Mouse (Mus musculus) embryonic facial prominence, embryonic 12.5 days (tissue): ENCODE data around the gene Slc26a6. TPM values are rescaled to one million over a fixed set of nuclear protein-coding genes. Genes with fewer than 3 reads are reported as not detected.

Experiments used
- ATAC-seq: fragments of 200-750 bp; cut with Nextera tagmentation; 2 replicates; pipeline ENCODE4 v1.8.0; 2017; ENCODE audit not compliant: insufficient number of reproducible peaks, insufficient read depth, low FRiP score, low TSS enrichment
- H3K27ac ChIP-seq: fragments of 300-500 bp; sonication (generic); 2 replicates; pipeline ENCODE4 v1.5.1; 2016; ENCODE audit warnings: mild to moderate bottlenecking
- H3K27me3 ChIP-seq: fragments of 300-500 bp; sonication (generic); 2 replicates; pipeline ENCODE4 v1.6.1; 2016; ENCODE audit warnings: mild to moderate bottlenecking, moderate library complexity
- H3K36me3 ChIP-seq: fragments of 300-500 bp; sonication (generic); 2 replicates; pipeline ENCODE4 v1.6.1; 2016; ENCODE audit warnings: mild to moderate bottlenecking
- H3K4me1 ChIP-seq: fragments of 300-500 bp; sonication (generic); 2 replicates; pipeline ENCODE4 v1.6.1; 2016
- H3K4me2 ChIP-seq: fragments of 300-500 bp; sonication (generic); replicated peaks from 2 replicates; pipeline ENCODE4 v1.6.1; 2016; ENCODE audit warnings: mild to moderate bottlenecking, moderate library complexity
- H3K4me3 ChIP-seq: fragments of 300-500 bp; sonication (generic); 2 replicates; pipeline ENCODE4 v1.5.1; 2016; ENCODE audit warnings: mild to moderate bottlenecking
- H3K9ac ChIP-seq: fragments of 300-500 bp; sonication (generic); 2 replicates; pipeline ENCODE4 v1.6.1; 2016; ENCODE audit warnings: mild to moderate bottlenecking, moderate library complexity
- H3K9me3 ChIP-seq: fragments of 300-500 bp; sonication (generic); 2 replicates; pipeline ENCODE4 v1.6.1; 2016; ENCODE audit warnings: mild to moderate bottlenecking, moderate library complexity
- WGBS: fragments of 180-500 bp; shearing (Covaris S2); methylation state at CpG from one replicate; pipeline ENCODE4 v1.1.7; 2016; 5-methylcytosine and 5-hydroxymethylcytosine counted together
- polyA plus RNA-seq: library from polyadenylated mRNA; unstranded; fragments of >200 nt; fragmentation: Nextera tagmentation; extraction: Ambion mirVana; gene quantifications from 2 replicates; pipeline ENCODE4 v1.2.1, GENCODE M21; 2016

Gene Slc26a6
- 20.5 and 22.5 TPM in 2 replicates for polyA plus RNA-seq

DNA sequence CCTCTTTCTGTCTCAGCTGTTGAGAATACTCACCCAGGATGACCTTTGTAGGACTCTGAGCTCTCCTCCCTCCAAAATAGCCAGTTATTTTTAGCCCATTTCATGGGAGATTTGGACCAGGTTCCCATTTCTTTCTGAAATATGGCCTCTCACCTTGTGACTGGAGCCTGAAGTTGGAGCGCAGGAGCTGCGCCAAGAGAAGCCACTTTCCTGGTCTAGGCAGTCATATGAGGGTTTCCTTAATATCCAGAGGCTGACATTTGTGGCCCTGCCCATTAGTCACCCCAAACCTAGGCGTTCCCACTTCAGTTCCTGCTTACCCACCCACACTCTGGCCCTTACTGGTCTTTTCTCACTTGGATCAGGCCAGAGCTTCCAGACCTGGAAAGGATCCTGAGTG is at the start of gene Slc26a6:
Gene Slc26a6, plus strand, starts transcription at position 308 of the 400 bp plus-strand sequence.
- ATAC-seq: no peak
- peaks cover 18% of the 10 kb centered on the region for H3K36me3 ChIP-seq

DNA sequence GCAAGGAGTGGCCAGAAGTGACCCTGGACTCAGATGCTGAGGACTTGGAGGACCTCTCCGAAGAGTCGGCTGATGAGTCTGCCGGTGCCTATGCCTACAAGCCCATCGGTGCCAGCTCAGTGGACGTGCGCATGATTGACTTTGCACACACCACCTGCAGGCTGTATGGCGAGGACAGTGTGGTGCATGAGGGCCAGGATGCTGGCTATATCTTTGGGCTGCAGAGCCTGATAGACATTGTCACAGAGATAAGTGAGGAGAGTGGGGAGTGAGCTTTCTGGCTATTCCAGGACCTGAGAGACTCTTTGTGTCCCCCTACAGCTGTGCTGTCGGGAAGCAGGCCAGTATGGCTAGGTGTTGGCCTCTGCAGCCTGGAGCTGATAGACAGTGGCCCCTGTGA is 47.3 kb upstream of the Slc26a6 start:
- peaks cover 64% of the 10 kb centered on the region for H3K36me3 ChIP-seq

More for the DNA sequence above, at the start of gene Slc26a6:
- H3K4me3 ChIP-seq: peak within 1 kb of the TSS; percentile 72
- H3K4me1 ChIP-seq: peaks cover 15% of the 10 kb centered on the region
- H3K9ac ChIP-seq: peak within 1 kb of the TSS; percentile 68
- H3K9me3 ChIP-seq: no peaks in the 10 kb centered on the region
- H3K27ac ChIP-seq: peak within 1 kb of the TSS; percentile 84
- H3K4me2 ChIP-seq: peak within 1 kb of the TSS; percentile 77
- no peaks in the 10 kb centered on the region for H3K27me3 ChIP-seq
- WGBS: 89% methylated on average over 3 of the region's 3 CpGs

DNA sequence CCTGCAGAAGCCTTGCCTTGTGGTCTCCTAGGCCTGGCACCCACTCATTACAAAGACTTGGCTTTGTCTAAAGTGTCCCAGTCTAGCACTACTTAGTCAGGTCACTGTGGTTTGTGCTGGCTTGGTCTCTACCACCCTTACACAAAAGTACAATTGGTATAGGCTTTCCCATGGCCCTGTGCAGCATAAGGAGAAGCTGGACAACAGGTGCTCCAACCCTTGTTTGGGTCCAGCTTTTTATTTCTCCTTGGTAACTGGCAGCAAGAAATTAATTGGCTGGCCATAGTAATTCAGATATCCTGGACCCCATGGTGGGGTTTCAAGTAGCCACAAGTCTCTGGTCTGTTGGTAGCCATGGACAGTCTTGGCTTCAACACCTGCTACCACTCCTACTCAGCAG is 46.7 kb upstream of the Slc26a6 start:
- H3K9ac ChIP-seq: no peak overlapping the region
- H3K4me3 ChIP-seq: no peak overlapping the region
- no peaks in the 10 kb centered on the region for H3K9me3 ChIP-seq
- no peaks in the 10 kb centered on the region for H3K27me3 ChIP-seq
- peaks cover 61% of the 10 kb centered on the region for H3K36me3 ChIP-seq
- no peak overlapping the region for H3K27ac ChIP-seq
- no peak overlapping the region for H3K4me2 ChIP-seq
- ATAC-seq: no peak
- H3K4me1 ChIP-seq: peaks cover 10% of the 10 kb centered on the region

More for the DNA sequence above, 47.3 kb upstream of the Slc26a6 start:
- peaks cover 10% of the 10 kb centered on the region for H3K4me1 ChIP-seq
- no peak for ATAC-seq
- no peak overlapping the region for H3K4me2 ChIP-seq
- 85% methylated on average over 8 of the region's 8 CpGs for WGBS
- H3K27me3 ChIP-seq: no peaks in the 10 kb centered on the region
- H3K9ac ChIP-seq: no peak overlapping the region
- H3K27ac ChIP-seq: no peak overlapping the region
- H3K9me3 ChIP-seq: no peaks in the 10 kb centered on the region
- H3K4me3 ChIP-seq: no peak overlapping the region

DNA sequence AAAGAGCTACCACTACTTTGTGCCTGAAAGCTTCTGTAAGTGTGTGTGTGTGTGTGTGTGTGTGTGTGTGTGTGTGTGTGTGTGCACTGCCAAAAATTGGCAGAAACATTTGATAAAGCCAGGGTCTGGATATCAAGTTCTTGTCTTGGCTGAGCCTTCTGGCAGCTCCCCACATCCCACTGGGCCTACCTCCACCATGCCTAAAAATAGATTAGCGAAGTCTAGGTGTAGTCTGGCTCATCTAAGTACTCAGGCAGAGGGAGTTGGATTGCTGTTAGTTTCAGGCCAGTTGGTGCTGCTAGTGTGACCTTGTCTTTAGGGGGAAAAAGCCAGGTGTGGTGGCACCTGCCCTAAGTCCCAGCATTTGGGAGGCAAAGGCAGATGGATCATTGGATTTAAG is 46.3 kb upstream of the Slc26a6 start:
- H3K4me3 ChIP-seq: no peak overlapping the region
- no peak overlapping the region for H3K9ac ChIP-seq
- peaks cover 10% of the 10 kb centered on the region for H3K4me1 ChIP-seq
- 96% methylated on average over 1 of the region's 1 CpGs for WGBS
- H3K27me3 ChIP-seq: no peaks in the 10 kb centered on the region
- H3K36me3 ChIP-seq: peaks cover 61% of the 10 kb centered on the region
- no peak overlapping the region for H3K4me2 ChIP-seq
- no peaks in the 10 kb centered on the region for H3K9me3 ChIP-seq
- no peak for ATAC-seq
- H3K27ac ChIP-seq: no peak overlapping the region

DNA sequence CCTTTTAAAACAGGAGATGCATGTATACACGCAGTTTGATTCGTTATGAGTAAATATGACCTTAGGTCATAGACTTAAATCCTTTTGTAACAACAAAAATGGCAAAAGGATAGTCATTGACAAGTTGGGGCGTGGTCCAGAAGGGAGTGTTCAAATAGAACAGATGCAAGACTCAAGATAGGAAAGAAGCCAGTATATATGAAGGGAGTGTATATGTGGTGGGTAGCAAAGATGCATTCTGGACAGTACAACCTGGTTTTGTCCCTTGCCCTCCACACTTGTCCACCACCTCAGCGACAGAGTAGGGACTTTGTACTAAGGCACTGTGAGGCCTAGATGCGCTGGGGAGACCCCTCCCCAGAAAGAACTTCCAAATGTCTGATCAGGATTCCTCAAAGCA is 45.4 kb upstream of the Slc26a6 start:
- Histone ChIP-seq H3K36me3 (peaks cover 61% of the 10 kb centered on the region), H3K27ac (0 out of 2 replicates have a peak overlapping the region, but pooled peaks have one; percentile 30), H3K9me3 (no peaks in the 10 kb centered on the region), H3K9ac (no peak overlapping the region), H3K4me1 (peaks cover 10% of the 10 kb centered on the region), H3K27me3 (no peaks in the 10 kb centered on the region), H3K4me3 (peak overlapping the region; percentile 79; the same call in 1 of the 2 replicates), H3K4me2 (peak overlapping the region; percentile 85)
- ATAC-seq: no peak
- 69% methylated on average over 5 of the region's 5 CpGs for WGBS

DNA sequence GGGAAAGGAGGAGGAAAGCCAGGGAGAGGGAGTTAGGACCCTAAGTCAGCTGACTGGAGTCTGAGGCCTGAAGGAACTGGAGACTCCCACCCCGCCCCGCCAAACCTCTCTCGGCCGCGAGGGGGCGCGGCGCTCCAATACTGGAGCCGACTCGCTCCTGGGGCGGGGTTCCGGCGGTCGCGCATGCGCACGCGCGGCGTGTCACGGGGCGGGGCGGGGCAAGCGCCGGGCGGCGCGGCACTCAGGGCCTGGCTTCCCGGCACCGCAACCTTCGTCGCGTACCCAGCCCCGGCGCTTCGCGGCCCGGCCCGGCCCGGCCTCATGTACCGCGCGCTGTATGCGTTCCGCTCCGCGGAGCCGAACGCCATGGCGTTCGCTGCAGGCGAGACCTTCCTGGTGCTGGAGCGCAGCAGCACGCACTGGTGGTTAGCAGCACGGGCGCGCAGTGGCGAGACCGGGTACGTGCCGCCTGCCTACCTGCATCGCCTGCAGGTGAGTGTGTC is 44.9 kb upstream of the Slc26a6 start, which contains the start of gene Nckipsd:
Gene Nckipsd, plus strand, starts transcription at position 206 of the 503 bp plus-strand sequence.
- peaks cover 10% of the 10 kb centered on the region for H3K4me1 ChIP-seq
- H3K27me3 ChIP-seq: no peaks in the 10 kb centered on the region
- H3K4me3 ChIP-seq: peak within 1 kb of the TSS; percentile 79
- WGBS: under 1% methylated on average over 62 of the region's 62 CpGs
- peaks cover 61% of the 10 kb centered on the region for H3K36me3 ChIP-seq
- ATAC-seq: peak; percentile 65
- no peaks in the 10 kb centered on the region for H3K9me3 ChIP-seq
- H3K9ac ChIP-seq: peak within 1 kb of the TSS; percentile 88
- H3K27ac ChIP-seq: 0 out of 2 replicates have a peak within 1 kb of the TSS, but pooled peaks have one; percentile 30
- peak within 1 kb of the TSS; percentile 85 for H3K4me2 ChIP-seq

DNA sequence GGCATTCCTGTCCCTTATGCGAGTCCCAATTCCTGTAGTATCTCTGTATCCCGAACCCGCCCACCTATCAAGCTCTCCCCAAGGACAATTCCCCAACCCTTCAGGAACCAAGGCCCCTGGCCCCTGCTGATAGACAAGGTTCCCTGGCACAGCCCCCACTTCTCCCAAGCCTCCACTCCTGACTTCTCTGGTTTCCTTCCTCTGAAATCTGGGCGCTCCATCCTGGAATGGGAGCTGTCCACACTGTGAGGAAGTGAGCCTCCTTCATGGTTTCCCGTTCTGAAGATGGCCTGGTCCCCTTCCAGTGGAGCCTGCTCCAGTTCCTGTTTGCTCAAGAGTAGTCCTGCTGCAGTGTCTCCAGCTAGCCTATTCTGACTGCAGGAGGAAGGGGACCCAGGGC is 43.9 kb upstream of the Slc26a6 start:
- no peak overlapping the region for H3K27ac ChIP-seq
- no peaks in the 10 kb centered on the region for H3K27me3 ChIP-seq
- 57% methylated on average over 5 of the region's 5 CpGs for WGBS
- peak overlapping the region; percentile 79 for H3K4me3 ChIP-seq
- peaks cover 10% of the 10 kb centered on the region for H3K4me1 ChIP-seq
- H3K9me3 ChIP-seq: no peaks in the 10 kb centered on the region
- peaks cover 60% of the 10 kb centered on the region for H3K36me3 ChIP-seq
- peak overlapping the region; percentile 88 for H3K9ac ChIP-seq
- no peak for ATAC-seq
- H3K4me2 ChIP-seq: peak overlapping the region; percentile 85

DNA sequence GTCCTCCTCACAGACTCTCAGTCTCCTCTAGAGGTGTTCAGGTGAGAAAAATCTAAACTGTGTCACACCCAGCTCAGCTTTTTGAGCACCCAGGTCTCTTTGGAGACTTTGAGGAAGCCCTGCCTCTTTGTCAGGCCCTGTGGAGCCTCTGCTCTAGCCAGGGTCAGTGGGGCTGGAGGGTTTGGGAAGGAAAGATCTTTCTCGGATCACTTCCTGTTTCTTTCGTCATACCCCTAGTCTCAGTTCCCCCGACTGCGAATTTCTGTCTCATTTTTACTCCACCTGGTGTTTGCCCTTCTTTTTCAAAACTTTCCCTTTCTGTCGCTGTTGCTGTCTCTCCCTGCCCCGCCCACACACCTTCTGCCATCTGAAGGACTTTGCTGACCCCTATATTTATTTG is 43.4 kb upstream of the Slc26a6 start:
- H3K27ac ChIP-seq: no peak overlapping the region
- no peak for ATAC-seq
- H3K36me3 ChIP-seq: peaks cover 60% of the 10 kb centered on the region
- 0 out of 2 replicates have a peak overlapping the region, but pooled peaks have one; percentile 88 for H3K9ac ChIP-seq
- 79% methylated on average over 6 of the region's 6 CpGs for WGBS
- no peak overlapping the region for H3K4me3 ChIP-seq
- H3K9me3 ChIP-seq: no peaks in the 10 kb centered on the region
- peaks cover 10% of the 10 kb centered on the region for H3K4me1 ChIP-seq
- H3K27me3 ChIP-seq: no peaks in the 10 kb centered on the region
- H3K4me2 ChIP-seq: no peak overlapping the region

DNA sequence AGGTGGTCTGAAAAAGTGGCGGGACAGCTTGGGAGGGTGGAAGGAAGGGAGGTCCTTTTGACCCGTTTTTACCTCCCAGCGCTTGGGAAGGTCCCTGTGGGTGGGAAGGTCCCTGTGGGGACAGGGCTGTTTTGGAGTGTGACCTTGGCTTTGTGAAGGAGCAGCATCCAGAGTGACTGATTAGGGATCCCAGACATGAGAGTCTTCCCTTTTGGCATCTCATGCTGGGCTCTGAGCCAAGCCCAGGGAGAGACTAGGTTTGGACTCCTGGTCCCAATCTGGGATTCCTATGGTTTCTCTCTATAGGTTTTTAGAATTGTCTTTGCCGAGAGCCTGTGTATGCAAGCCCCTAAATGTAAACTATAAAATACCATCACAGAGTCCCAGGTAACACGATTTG is 42.6 kb upstream of the Slc26a6 start:
- Histone ChIP-seq H3K9me3 (no peaks in the 10 kb centered on the region), H3K9ac (no peak overlapping the region), H3K4me2 (no peak overlapping the region), H3K4me1 (peaks cover 10% of the 10 kb centered on the region), H3K4me3 (no peak overlapping the region), H3K36me3 (peaks cover 61% of the 10 kb centered on the region), H3K27me3 (no peaks in the 10 kb centered on the region), H3K27ac (no peak overlapping the region)
- ATAC-seq: no peak
- WGBS: 85% methylated on average over 5 of the region's 5 CpGs

DNA sequence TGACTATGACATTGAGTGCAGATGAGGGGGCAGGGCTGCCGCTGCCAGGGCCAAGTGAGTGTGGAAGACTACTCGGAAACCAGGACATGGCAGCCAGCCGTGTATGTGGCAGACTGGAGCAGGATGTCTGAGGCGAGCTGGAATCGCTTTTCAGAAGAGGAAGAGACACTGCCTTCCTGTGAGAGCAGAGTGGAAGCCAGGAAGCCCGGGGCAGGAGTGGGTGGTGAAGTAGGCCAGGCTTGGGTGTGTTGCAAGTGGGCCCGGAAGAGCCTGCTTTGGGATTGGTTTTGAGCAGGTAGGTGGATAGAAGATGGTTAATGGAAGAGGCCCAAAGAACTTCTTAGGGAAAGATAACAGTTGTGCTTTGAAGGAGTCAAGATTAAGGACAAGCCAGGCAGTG is 37.5 kb upstream of the Slc26a6 start:
- Histone ChIP-seq H3K4me3 (no peak overlapping the region), H3K4me2 (no peak overlapping the region), H3K9ac (no peak overlapping the region), H3K9me3 (no peaks in the 10 kb centered on the region), H3K4me1 (no peaks in the 10 kb centered on the region), H3K27ac (no peak overlapping the region), H3K27me3 (no peaks in the 10 kb centered on the region), H3K36me3 (peaks cover 58% of the 10 kb centered on the region)
- ATAC-seq: no peak
- 86% methylated on average over 7 of the region's 7 CpGs for WGBS

DNA sequence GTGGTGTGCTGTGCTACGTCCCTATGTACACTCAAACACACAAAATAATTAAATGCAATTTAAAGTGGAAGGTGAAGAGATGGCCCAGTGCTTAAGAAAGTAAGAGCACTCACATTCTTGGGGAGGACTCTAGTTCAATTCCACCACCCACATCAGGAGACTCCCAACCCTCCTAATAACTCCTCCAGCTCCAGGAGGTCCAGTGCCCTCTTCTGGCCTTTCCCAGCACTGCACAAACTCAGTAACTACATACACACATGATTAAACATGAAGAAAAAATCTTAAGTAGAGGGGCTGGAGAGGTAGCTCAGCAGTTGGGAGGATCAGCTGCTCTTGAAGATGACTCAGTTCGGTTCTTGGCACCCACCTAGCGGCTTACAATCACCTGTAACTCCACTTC is 33.6 kb upstream of the Slc26a6 start:
- H3K4me1 ChIP-seq: no peaks in the 10 kb centered on the region
- 51% methylated on average over 3 of the region's 3 CpGs for WGBS
- peaks cover 26% of the 10 kb centered on the region for H3K36me3 ChIP-seq
- peaks cover 15% of the 10 kb centered on the region for H3K27me3 ChIP-seq
- H3K9me3 ChIP-seq: no peaks in the 10 kb centered on the region
- ATAC-seq: no peak
- no peak overlapping the region for H3K9ac ChIP-seq
- H3K27ac ChIP-seq: no peak overlapping the region
- no peak overlapping the region for H3K4me2 ChIP-seq
- H3K4me3 ChIP-seq: no peak overlapping the region

DNA sequence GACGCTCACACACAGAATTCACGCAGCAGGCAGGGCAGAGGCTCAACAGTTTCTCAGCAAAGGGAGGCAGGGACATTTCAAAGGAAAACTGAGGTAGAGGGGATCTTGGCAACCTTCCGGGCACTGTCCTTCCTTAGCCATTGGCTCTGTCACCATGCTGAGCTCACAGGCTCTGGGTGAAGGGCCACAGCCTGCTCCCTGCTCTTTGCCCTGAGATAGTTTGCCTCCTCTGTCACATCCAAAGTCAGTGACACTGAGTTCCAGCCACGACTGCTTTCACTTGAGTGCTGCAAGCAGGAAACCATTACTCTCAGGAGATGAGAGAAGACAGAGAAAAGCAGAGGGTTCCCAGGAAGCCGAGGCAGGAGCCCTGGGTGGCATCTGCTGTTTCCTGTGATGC is 33.0 kb upstream of the Slc26a6 start:
- H3K27me3 ChIP-seq: peaks cover 21% of the 10 kb centered on the region
- no peak for ATAC-seq
- no peaks in the 10 kb centered on the region for H3K9me3 ChIP-seq
- WGBS: 70% methylated on average over 5 of the region's 5 CpGs
- no peak overlapping the region for H3K4me3 ChIP-seq
- no peak overlapping the region for H3K27ac ChIP-seq
- no peak overlapping the region for H3K4me2 ChIP-seq
- no peak overlapping the region for H3K9ac ChIP-seq
- H3K36me3 ChIP-seq: peaks cover 20% of the 10 kb centered on the region
- no peaks in the 10 kb centered on the region for H3K4me1 ChIP-seq
